Mouse (Mus musculus) midbrain, embryonic 14.5 days (tissue): Measurements from ENCODE around the gene Dock10. TPM values are rescaled to one million over a fixed set of nuclear protein-coding genes. Genes with fewer than 3 reads are reported as not detected.

Experiments used
- ATAC-seq: fragments of 200-750 bp; cut with Nextera tagmentation; 2 replicates; pipeline ENCODE4 v1.8.0; 2017; ENCODE audit warnings: moderate number of reproducible peaks, moderate library complexity; ENCODE audit not compliant: low FRiP score, low TSS enrichment
- DNase-seq: peaks from one replicate; pipeline ENCODE4 v3.0.0-alpha.2; 2015
- H3K27ac ChIP-seq: fragments of 300-500 bp; sonication (generic); replicated peaks from 2 replicates; pipeline ENCODE4 v1.5.1; 2014; ENCODE audit warnings: mild to moderate bottlenecking, low read depth, low read length, moderate library complexity
- H3K27me3 ChIP-seq: fragments of 300-500 bp; sonication (generic); 2 replicates; pipeline ENCODE4 v1.6.1; 2014; ENCODE audit warnings: low read length, control low read depth, mixed read lengths; ENCODE audit not compliant: control insufficient read depth, insufficient read depth
- H3K36me3 ChIP-seq: fragments of 300-500 bp; sonication (generic); 2 replicates; pipeline ENCODE4 v1.6.1; 2014; ENCODE audit warnings: low read length, control low read depth; ENCODE audit not compliant: control insufficient read depth, insufficient read depth
- H3K4me1 ChIP-seq: fragments of 300-500 bp; sonication (generic); 2 replicates; pipeline ENCODE4 v1.6.1; 2014; ENCODE audit warnings: mild to moderate bottlenecking, antibody characterized with exemption, low read length, control low read depth; ENCODE audit not compliant: control insufficient read depth, insufficient read depth
- H3K4me2 ChIP-seq: fragments of 300-500 bp; sonication (generic); 2 replicates; pipeline ENCODE4 v1.6.1; 2014; ENCODE audit warnings: mild to moderate bottlenecking, low read length, moderate library complexity
- H3K4me3 ChIP-seq: fragments of 300-500 bp; sonication (generic); replicated peaks from 2 replicates; pipeline ENCODE4 v1.5.1; 2014; ENCODE audit warnings: low read depth, low read length
- H3K9ac ChIP-seq: fragments of 300-500 bp; sonication (generic); replicated peaks from 2 replicates; pipeline ENCODE4 v1.6.1; 2014; ENCODE audit warnings: mild to moderate bottlenecking, low read length, moderate library complexity
- H3K9me3 ChIP-seq: fragments of 300-500 bp; sonication (generic); 2 replicates; pipeline ENCODE4 v1.6.1; 2016; ENCODE audit warnings: low read length, control low read depth, mixed read lengths; ENCODE audit not compliant: control insufficient read depth
- WGBS: fragments of 180-500 bp; shearing (Covaris S2); extraction: QIAGEN DNeasy Blood & Tissue Kit; methylation state at CpG from one replicate; pipeline ENCODE4 v1.1.7; 2014; 5-methylcytosine and 5-hydroxymethylcytosine counted together
- polyA plus RNA-seq: library from polyadenylated mRNA; unstranded; fragments of >200 nt; fragmentation: Nextera tagmentation; extraction: Ambion mirVana; gene quantifications from 2 replicates; pipeline ENCODE4 v1.2.1, GENCODE M21; 2014

Gene Dock10
- polyA plus RNA-seq, 1 experiment from 2014 or later: 3.1 TPM

DNA sequence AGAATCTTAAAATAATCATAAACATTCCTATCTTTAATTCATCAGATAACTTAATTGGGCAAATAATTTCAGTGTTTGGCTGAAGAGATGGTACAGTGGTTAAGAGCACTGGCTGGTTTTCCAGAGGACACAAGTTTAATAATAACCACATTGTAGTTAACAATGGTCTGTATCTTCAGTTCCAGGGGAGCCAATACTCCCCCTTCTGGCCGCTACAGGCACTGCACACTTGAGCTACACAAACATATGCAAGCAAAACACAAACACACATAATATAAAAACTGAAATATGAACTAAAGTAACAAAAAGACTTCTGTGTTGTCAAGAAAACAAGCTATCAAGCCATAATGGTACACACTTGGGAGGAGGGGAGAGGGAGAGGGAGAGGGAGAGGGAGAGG lies 102.5 kb downstream of the Dock10 start:
- no peak for ATAC-seq
- Histone ChIP-seq H3K36me3 (no peaks in the 10 kb centered on the region), H3K4me1 (no peaks in the 10 kb centered on the region), H3K9ac (no peak overlapping the region), H3K27ac (no peak overlapping the region), H3K27me3 (no peaks in the 10 kb centered on the region), H3K4me3 (no peak overlapping the region), H3K4me2 (no peak overlapping the region), H3K9me3 (no peaks in the 10 kb centered on the region)
- no peak for DNase-seq
- WGBS: 63% methylated on average over 1 of the region's 1 CpGs

DNA sequence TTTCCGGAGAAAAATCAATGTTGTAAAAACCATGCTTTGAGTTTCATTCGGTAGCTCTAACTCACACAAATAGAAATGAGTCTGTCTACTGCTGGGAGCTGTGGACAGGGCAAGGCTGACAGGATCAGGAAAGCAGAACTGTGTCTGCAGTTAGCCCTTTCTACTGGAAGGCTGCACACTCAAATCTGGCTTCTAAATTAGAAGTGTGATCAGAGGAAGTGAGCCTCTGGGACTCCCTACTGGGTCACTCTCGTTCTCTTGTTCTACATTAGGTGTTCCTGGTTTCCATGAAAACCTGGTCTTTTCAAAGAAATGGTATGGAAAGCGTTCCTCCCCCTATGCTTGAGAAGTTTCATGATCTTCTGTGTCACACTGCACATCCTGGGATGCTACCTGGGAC lies 103.1 kb downstream of the Dock10 start:
- Histone ChIP-seq H3K4me2 (no peak overlapping the region), H3K9ac (no peak overlapping the region), H3K36me3 (no peaks in the 10 kb centered on the region), H3K4me3 (no peak overlapping the region), H3K27ac (no peak overlapping the region), H3K27me3 (no peaks in the 10 kb centered on the region), H3K4me1 (no peaks in the 10 kb centered on the region), H3K9me3 (no peaks in the 10 kb centered on the region)
- DNase-seq: no peak
- no peak for ATAC-seq
- WGBS: 81% methylated on average over 4 of the region's 4 CpGs

DNA sequence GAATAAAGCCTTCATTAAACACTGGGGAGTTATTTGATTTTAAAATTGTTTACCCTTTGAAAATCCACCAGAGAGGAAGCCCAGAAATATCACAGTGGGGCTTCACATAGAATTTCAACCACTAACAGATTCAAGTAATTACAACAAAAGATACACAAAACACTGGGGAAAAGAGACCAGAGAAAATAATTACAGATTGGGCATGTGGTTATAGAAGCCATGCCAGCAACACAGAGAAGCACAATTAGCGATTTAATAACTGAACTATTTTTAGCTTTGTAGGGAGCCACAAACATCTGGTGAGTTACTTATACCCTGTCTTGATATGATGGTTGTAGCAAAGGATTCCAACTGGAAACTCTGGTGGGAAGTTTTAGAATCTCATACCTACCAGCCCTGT lies 104.2 kb downstream of the Dock10 start:
- Histone ChIP-seq H3K9me3 (no peaks in the 10 kb centered on the region), H3K4me2 (no peak overlapping the region), H3K4me1 (no peaks in the 10 kb centered on the region), H3K27me3 (no peaks in the 10 kb centered on the region), H3K9ac (no peak overlapping the region), H3K36me3 (no peaks in the 10 kb centered on the region), H3K4me3 (no peak overlapping the region), H3K27ac (no peak overlapping the region)
- ATAC-seq: no peak
- DNase-seq: no peak
- 96% methylated on average over 1 of the region's 1 CpGs for WGBS

- Histone ChIP-seq H3K9ac (no peak overlapping the region), H3K4me2 (no peak overlapping the region), H3K36me3 (no peaks in the 10 kb centered on the region), H3K27me3 (no peaks in the 10 kb centered on the region), H3K4me1 (no peaks in the 10 kb centered on the region), H3K9me3 (no peaks in the 10 kb centered on the region), H3K4me3 (no peak overlapping the region), H3K27ac (no peak overlapping the region)
- ATAC-seq (no peak), DNase-seq (no peak)
Observed at GRCm38 (mm10) chr1:80652803-80653202, 105.5 kb downstream of the Dock10 start.

DNA sequence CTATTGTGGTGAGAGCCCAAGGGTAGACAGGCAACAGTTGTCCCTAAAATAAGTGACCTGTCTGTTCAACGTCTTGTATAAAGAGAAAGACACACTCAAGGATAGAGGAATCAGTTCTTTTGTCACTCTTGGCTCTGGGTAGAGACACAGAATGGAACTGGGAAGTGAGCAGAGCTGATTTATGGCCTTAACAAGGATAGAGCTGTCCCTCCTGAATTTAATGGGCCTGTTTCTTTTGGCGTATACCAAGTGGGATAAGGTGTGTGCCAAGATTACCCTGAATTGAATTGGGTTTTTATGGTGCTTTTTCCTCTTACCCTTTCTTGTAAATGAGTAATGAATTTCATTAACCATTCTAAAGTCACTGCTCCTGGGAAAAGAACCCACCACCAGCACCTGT lies 106.2 kb downstream of the Dock10 start:
- no peaks in the 10 kb centered on the region for H3K4me1 ChIP-seq
- H3K27ac ChIP-seq: no peak overlapping the region
- no peaks in the 10 kb centered on the region for H3K36me3 ChIP-seq
- no peak overlapping the region for H3K4me3 ChIP-seq
- WGBS: 79% methylated on average over 2 of the region's 2 CpGs
- no peak for ATAC-seq
- no peak overlapping the region for H3K4me2 ChIP-seq
- no peaks in the 10 kb centered on the region for H3K27me3 ChIP-seq
- DNase-seq: no peak
- no peaks in the 10 kb centered on the region for H3K9me3 ChIP-seq
- H3K9ac ChIP-seq: no peak overlapping the region

DNA sequence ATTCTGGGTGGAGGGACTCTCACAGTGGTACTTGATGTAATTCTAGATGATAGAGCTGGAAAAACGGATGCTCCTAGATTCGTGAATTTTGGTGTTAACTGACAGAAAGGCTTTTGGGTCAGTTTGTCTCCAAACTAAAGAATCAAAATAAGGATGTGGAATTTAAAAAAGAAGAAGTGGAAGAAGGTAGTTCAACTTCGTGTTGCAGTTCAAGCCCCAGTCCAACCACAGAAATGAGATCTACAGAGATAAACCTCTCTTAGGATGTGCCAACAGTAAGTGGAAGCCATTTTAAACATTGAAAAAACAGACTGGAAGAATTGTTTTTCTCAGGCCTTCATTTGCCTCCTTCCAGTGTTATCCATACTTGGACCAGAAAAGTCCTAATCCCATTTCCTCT lies 111.7 kb downstream of the Dock10 start:
- H3K4me2 ChIP-seq: no peak overlapping the region
- H3K4me3 ChIP-seq: no peak overlapping the region
- no peaks in the 10 kb centered on the region for H3K9me3 ChIP-seq
- H3K27ac ChIP-seq: no peak overlapping the region
- ATAC-seq (no peak), DNase-seq (no peak)
- no peak overlapping the region for H3K9ac ChIP-seq
- 83% methylated on average over 3 of the region's 3 CpGs for WGBS
- H3K4me1 ChIP-seq: no peaks in the 10 kb centered on the region
- H3K36me3 ChIP-seq: no peaks in the 10 kb centered on the region
- H3K27me3 ChIP-seq: no peaks in the 10 kb centered on the region

DNA sequence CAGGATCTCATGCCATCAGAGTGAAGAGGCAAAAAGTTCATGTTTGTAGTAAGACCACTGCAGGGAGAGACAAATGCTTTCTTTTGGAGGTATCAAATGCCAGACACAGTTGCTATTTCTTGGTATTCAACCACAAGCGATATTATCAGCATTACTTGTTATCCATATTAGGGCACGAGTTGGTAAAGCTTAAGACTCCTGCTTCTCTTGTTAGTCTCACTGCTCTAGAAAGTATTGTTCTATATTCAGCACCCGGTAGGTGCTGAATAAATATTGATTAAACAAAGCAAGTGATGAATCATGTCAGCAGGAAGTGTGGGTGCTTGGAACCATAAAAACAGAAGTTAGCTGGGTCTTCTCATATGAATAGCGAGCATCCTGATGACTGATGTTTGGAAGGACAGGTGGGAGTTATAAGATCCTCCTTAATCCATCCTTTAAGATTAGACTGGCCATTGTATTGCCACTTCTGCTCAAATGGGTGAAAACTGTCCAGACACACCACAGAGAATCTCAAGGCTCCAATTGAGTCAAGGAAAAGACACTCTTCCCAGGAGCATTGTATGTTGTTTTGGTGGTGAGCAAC lies 114.4 kb downstream of the Dock10 start:
- 88% methylated on average over 4 of the region's 4 CpGs for WGBS
- DNase-seq (no peak), ATAC-seq (no peak)
- Histone ChIP-seq H3K9ac (no peak overlapping the region), H3K9me3 (no peaks in the 10 kb centered on the region), H3K4me1 (no peaks in the 10 kb centered on the region), H3K4me3 (no peak overlapping the region), H3K36me3 (no peaks in the 10 kb centered on the region), H3K27me3 (no peaks in the 10 kb centered on the region), H3K4me2 (no peak overlapping the region), H3K27ac (no peak overlapping the region)

DNA sequence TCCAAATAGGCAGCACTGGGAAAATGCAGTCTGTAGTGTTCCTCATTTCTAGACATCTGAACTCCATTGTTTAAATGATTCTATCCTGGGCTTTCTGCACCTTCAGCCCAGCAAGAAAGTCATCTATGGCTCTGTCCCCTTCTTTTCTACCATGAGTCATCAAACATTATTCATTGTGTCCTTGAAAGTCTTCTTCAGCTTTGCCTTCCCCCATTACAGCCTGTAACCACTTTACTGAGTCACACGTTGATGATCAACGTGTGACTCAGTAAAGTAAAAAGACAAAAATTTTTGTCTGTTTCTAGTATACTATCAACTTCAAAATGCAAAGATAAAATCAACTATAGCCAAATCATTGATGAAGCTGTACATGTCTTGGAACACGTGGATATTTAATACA lies 116.5 kb downstream of the Dock10 start:
- no peaks in the 10 kb centered on the region for H3K27me3 ChIP-seq
- no peak overlapping the region for H3K9ac ChIP-seq
- ATAC-seq: no peak
- WGBS: 86% methylated on average over 3 of the region's 3 CpGs
- DNase-seq: no peak
- no peaks in the 10 kb centered on the region for H3K4me1 ChIP-seq
- no peaks in the 10 kb centered on the region for H3K9me3 ChIP-seq
- no peak overlapping the region for H3K4me2 ChIP-seq
- H3K4me3 ChIP-seq: no peak overlapping the region
- H3K27ac ChIP-seq: no peak overlapping the region
- no peaks in the 10 kb centered on the region for H3K36me3 ChIP-seq

DNA sequence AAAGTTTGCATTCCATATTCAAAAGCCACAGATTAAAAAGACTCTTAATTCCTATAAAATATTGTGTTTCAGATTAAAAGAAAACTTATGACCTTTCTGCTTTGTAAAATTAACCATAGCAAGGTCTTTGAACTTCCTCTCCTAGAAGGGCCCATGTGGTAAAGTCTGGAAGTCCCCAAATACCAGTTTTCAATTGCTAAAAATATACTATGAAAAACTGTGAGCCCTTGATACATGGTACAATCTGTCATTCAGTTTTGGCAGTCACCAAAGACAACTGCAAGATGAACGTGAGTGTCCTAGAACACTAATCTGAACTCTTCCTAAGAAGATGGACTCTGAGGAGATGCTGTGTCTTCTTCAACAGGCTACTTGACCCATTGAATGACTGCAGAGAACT lies 117.0 kb downstream of the Dock10 start:
- H3K4me3 ChIP-seq: no peak overlapping the region
- no peak for DNase-seq
- H3K9ac ChIP-seq: no peak overlapping the region
- no peaks in the 10 kb centered on the region for H3K4me1 ChIP-seq
- H3K36me3 ChIP-seq: no peaks in the 10 kb centered on the region
- no peak overlapping the region for H3K4me2 ChIP-seq
- WGBS: 83% methylated on average over 1 of the region's 1 CpGs
- no peaks in the 10 kb centered on the region for H3K9me3 ChIP-seq
- no peak overlapping the region for H3K27ac ChIP-seq
- no peak for ATAC-seq
- no peaks in the 10 kb centered on the region for H3K27me3 ChIP-seq
